Mouse (Mus musculus) urinary bladder, postnatal 14 days (tissue): Measurements from ENCODE around the gene Loxl1.

Source experiments
- DNase-seq: peaks from one replicate; pipeline ENCODE4 v3.0.0; 2021; ENCODE audit warnings: low spot score

Gene Loxl1

DNA sequence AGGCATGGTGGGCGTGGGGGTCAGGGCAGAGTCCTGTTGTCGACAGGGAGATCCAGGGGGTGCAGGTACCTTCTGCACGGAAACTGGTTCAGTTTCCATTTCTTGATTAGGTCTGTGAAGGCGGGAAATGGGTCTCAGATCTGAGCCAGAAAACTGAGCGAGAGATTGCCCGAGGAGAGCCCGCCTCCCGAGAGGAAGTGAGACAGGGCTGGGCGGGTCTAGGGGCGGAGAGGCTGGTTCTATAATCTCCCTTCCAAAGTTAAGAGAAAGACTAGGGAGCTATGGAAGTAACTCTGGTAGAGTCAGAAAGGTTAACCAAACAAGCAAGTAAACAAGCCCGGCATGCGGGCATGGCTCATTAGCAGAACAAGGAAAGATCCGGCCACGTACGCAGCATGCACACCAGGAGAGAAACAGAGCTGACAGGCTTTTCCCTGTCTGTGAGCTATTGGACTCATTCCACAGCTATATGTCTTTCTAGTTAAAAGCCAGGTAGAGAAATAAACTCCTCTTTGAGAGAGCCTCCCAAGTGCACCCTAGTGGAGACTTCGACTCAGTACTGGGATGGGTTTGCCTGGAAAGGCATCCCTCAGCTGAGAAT is 63.3 kb downstream of the Loxl1 start, which contains the start of gene Pml:
Gene Pml (minus strand): TSS at position 195 of the 601 bp plus-strand sequence.
- DNase-seq: peak; percentile 85

DNA sequence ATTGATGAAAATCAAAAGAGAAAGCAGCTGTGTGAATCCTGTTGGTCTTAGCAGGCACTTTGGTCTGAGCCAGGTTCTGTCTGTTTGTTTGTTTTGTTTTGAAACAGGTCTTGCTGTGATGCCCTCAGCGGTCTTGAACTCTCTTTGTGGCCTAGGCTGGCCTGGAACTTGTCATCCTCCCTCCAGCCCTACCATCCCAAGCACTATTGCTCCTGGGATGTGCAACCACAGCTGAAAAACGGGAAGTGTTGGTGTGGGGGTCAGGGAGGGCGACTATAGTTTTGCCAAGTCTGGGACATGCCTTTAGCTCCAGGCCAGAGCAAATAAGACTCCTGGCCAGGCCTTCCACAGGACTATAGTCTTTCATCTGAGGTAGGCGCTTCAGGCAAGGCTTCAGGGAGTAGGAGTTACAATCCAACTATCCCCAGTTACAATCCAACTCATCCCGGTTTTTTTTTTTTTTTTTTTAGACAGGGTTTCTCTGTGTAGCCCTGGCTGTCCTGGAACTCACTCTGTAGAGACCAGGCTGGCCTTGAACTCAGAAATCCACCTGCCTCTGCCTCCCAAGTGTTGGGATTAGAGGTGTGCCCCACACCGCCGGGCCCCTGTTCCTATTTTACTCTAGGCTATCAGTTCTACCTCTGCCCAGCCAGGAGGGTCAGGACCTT is 64.1 kb downstream of the Loxl1 start:
- DNase-seq: no peak

DNA sequence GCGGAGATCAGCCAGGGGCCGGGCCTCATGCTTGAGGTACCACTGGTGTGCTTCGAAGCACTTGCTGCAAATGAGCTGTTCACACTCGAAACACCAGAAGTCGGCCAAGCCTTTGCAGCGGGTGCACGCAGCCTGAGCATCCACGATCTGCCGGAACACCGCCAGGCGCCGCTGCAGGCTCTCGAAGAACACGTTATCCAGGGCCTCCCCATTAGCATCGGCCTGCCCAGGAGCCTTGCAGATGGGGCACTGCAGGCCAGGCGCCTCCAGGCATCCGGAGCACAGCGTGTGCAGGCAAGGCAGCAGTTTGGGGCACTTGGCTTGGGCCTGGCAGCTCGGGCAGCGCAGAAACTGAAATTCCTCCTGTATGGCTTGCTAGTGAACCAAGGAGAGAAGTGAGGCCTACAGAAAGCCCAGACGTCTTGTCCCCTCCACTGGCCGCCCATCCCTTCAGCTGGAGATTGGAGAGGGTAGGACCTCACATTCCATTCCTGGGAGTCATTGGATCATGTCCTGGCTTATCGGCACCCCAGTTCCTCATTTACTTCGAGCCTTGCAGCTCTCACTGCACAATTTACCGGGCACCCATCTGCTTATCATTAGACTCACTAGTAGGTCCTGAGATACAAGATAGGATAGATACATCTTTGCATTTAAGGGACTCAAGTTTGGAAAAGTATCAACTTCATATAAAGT is 65.8 kb downstream of the Loxl1 start:
- DNase-seq: peak; percentile 86

DNA sequence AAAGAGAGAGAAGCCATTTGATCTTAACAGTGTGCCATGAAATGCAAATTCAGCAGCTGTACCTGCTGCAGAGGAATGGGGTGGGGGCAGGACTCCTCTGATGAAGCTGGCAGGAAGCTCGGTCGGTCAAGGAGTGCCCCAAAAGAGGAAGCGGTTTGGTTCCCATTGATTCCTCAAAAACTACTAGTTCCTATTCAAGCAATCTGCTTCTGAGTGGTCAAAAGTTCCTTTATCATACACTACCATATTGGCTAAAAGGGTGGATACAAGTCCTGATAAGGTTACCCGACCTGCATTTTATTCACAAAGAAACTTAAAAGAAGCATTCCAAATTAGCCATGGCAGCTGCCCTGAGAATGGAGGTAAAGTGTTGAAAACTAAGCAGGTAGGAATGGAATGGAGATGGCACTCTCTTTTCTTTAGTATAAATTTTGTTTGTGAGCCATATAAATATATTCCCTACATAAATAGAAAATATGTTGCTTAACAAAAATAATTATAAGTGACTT is 66.8 kb downstream of the Loxl1 start:
- DNase-seq: no peak

DNA sequence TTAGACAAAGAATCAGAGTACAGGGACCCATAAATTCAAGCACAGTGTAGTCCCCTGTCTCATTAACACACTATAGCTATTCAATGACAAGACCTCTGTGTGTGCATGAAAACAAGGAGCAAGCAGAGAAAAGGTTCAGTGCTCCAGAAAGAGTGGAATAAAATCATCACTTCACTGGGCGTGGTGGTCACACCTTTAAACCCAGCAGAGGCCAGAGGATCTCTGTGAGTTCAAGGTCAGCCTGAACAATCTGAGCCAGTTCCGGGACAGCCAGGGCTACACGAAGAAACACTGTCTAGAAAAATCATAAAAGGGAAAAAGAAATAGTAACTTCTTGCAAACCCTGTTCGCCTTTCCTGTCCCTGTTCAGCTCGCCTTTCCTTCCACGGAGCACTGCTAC is 69.3 kb downstream of the Loxl1 start:
- DNase-seq: no peak

DNA sequence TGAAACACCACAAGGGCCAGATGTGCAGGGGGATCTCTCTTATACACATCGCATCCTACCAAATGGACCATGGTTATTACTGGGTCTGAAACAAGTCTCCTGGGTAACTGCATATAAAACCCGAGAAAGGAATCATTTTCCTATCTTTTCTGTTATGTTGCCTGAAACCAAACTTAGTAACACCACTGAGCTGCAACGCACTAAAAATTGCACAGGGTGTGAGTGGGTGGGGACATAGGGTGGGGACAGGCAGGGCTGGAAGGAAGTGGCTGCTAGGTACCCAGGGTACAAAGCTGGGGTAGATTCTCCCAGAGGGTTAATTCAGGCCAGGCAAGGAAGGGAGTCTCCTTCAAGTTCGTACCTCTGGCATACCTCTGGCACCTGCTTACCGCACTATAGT is 70.3 kb downstream of the Loxl1 start:
- no peak for DNase-seq

DNA sequence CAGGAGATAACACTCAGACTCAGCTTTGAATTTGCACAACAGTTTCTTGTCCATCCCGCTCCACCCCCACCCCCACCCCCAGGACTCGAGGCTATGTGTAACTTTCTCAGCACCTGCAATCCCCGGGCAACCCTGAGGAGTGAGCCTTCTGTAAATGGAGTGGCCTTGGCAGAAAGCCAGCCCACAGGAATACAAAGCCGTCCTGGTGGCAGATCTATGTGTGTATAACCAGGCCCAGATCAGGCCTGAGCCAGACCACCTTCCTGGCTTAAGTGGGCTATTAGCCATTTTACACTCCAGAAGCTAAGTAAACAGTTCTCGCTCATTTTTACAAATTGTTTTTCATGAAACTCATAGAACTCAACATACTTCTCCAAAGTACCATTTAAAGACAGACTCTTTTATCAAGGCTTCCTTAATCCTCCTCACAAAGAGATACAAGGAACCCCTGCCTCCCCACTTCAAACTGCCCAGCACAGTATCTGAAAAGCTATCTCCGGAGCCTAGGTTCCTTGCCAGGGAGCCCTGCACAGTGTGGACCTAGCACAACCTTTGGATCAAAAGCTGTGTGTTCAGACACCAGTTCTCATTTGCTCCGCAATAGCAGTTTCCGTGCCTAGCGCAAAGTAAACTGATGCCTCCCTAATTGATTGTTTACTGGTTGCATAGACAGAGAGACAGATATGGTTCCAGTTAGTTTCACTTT is 71.1 kb downstream of the Loxl1 start:
- peak; percentile 56 for DNase-seq
